Mouse (Mus musculus): ENCODE data around the gene Serinc3.
"Not testable (repeated sequence)": the region's sequence is repeated elsewhere in the genome, so short reads cannot be mapped to it uniquely, and the experiment has no call there.

The Serinc3 gene

GRCm38 (mm10) chr2:163621401-163621800 lies 23.5 kb downstream of the Serinc3 start:
- DNase-seq, result not testable (repeated sequence)

- no peak for DNase-seq
Measured at GRCm38 (mm10) chr2:163620451-163620850, 24.5 kb downstream of the Serinc3 start.

- DNase-seq, result no peak
Measured at GRCm38 (mm10) chr2:163617874-163618273, 27.1 kb downstream of the Serinc3 start.

GRCm38 (mm10) chr2:163617232-163617863 lies 27.6 kb downstream of the Serinc3 start:
- DNase-seq, result no peak

- DNase-seq, result no peak
Measured at GRCm38 (mm10) chr2:163616652-163617227, 28.2 kb downstream of the Serinc3 start.

- no peak for DNase-seq
Measured at GRCm38 (mm10) chr2:163615906-163616651, 28.9 kb downstream of the Serinc3 start.

GRCm38 (mm10) chr2:163615401-163615800 lies 29.5 kb downstream of the Serinc3 start:
- no peak for DNase-seq

GRCm38 (mm10) chr2:163613990-163614389 lies 30.9 kb downstream of the Serinc3 start:
- no peak for DNase-seq

GRCm38 (mm10) chr2:163613206-163613605 lies 31.7 kb downstream of the Serinc3 start:
- DNase-seq, result no peak

GRCm38 (mm10) chr2:163611176-163611575 lies 33.8 kb downstream of the Serinc3 start:
- DNase-seq, result no peak

- no peak for DNase-seq
Measured at GRCm38 (mm10) chr2:163609281-163609975, 35.5 kb downstream of the Serinc3 start.

GRCm38 (mm10) chr2:163608008-163608407 lies 36.9 kb downstream of the Serinc3 start:
- DNase-seq, result no peak

- DNase-seq, result no peak
Measured at GRCm38 (mm10) chr2:163606161-163606560, 38.8 kb downstream of the Serinc3 start.

- DNase-seq, result peak; percentile 79 to 87
Measured at GRCm38 (mm10) chr2:163602101-163602971, 42.6 kb downstream of the Serinc3 start, which contains the start of gene Ttpal. Gene Ttpal, plus strand, starts transcription at chr2:163602314.

- DNase-seq, result no peak
Measured at GRCm38 (mm10) chr2:163601712-163602100, 43.2 kb downstream of the Serinc3 start.

GRCm38 (mm10) chr2:163601066-163601465 lies 43.9 kb downstream of the Serinc3 start:
- no peak for DNase-seq

GRCm38 (mm10) chr2:163599226-163599625 lies 45.7 kb downstream of the Serinc3 start:
- DNase-seq, result peak; percentile 40 to 79

GRCm38 (mm10) chr2:163597661-163598060 lies 47.3 kb downstream of the Serinc3 start:
- peak; percentile 78 to 91 for DNase-seq

GRCm38 (mm10) chr2:163596873-163597155 lies 48.1 kb downstream of the Serinc3 start:
- no peak for DNase-seq

- DNase-seq, result peak; percentile 80 to 83
Measured at GRCm38 (mm10) chr2:163596057-163596872, 48.7 kb downstream of the Serinc3 start.

- DNase-seq, result peak; percentile 35 to 43
Measured at GRCm38 (mm10) chr2:163595119-163595518, 49.8 kb downstream of the Serinc3 start.
